Mouse (Mus musculus): ENCODE measurements at regions not wholly inside any gene's neighbourhood (a gene's known extent, or its start where the extent isn't known, plus 50 kb on each side); places are given as distances from the start of the nearest gene placed in this dataset.

DNA sequence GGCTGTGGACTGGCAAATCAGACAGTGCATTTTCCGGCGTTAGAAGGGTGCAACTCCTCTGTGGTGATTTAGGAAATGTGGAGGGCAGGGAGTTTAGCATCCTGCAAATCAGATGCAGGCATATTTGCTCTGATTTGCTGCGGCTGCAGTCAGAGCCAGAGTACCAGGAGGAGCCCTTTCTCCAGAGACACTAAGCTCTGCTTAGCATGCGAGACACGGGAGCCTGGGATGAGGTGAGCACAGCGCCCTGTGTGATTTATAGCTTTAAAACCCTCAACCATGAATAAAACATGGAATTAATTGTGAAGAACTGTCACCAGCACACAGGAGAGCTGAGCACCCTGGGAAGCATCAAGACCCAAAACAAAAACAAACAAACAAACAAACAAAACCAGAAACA is 229.1 kb upstream of the Sulf2 start:
- DNase-seq (ENCODE audit: low read depth, low spot score) (no peak), ATAC-seq (no peak)
- POLR2A ChIA-PET, result interaction anchor here (0.6 kb wide), 1 partner anchor 36 kb away, joined by 3 read pairs; no protein-coding TSS in a partner anchor
- CTCF ChIA-PET, result no interaction called here
- TF ChIP-seq CTCF (IDR thresholded peaks at IDR 0.05), result no peak
- H3K27me3 ChIP-seq, result no peaks in the 10 kb centered on the region
- in situ Hi-C loops (cut with MboI; ENCODE audit: low pct_unique_long_range_greater_than_20kb), result no loop called here

- H3K27me3 ChIP-seq, result no peaks in the 10 kb centered on the region
- TF ChIP-seq CTCF (IDR thresholded peaks at IDR 0.05), result no peak
- ATAC-seq (no peak), DNase-seq (ENCODE audit: low read depth, low spot score) (no peak)
- ChIA-PET CTCF (no interaction called here), POLR2A (no interaction called here)
- in situ Hi-C loops (cut with MboI; ENCODE audit: low pct_unique_long_range_greater_than_20kb), result no loop called here
These were observed 227.9 kb upstream of the Sulf2 start for GRCm38 (mm10) chr2:166383356-166383755.

DNA sequence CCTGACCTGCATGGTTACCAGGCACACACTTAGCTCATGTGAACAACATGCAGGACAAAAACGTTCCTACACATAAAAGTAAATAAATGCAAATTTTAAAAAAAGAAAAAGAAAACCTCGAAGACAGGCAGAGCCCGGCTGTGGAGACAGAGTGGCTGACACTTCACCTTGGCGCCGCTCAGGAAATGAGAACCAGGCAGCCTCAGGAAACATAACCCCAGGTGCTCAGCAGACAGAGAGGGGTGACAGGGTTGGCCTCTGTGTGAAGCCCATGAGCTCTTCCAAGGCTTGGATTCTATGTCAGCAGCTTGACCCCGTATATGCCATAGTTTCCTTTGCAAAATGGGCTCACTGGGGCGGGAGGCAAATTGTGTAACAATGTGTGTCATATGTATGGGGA is 226.7 kb upstream of the Sulf2 start:
- peaks cover 4% of the 10 kb centered on the region for H3K27me3 ChIP-seq
- CTCF ChIA-PET, result no interaction called here
- ATAC-seq (no peak), DNase-seq (ENCODE audit: low read depth, low spot score) (no peak)
- POLR2A ChIA-PET, result no interaction called here
- in situ Hi-C loops (cut with MboI; ENCODE audit: low pct_unique_long_range_greater_than_20kb), result no loop called here
- no peak for TF ChIP-seq CTCF (IDR thresholded peaks at IDR 0.05)

- H3K27me3 ChIP-seq, result peaks cover 4% of the 10 kb centered on the region
- TF ChIP-seq CTCF (IDR thresholded peaks at IDR 0.05), result no peak
- ChIA-PET CTCF (no interaction called here), POLR2A (no interaction called here)
- in situ Hi-C loops (cut with MboI; ENCODE audit: low pct_unique_long_range_greater_than_20kb), result no loop called here
- DNase-seq (ENCODE audit: low read depth, low spot score) (no peak), ATAC-seq (no peak)
These were observed 225.4 kb upstream of the Sulf2 start for GRCm38 (mm10) chr2:166380854-166381253.

DNA sequence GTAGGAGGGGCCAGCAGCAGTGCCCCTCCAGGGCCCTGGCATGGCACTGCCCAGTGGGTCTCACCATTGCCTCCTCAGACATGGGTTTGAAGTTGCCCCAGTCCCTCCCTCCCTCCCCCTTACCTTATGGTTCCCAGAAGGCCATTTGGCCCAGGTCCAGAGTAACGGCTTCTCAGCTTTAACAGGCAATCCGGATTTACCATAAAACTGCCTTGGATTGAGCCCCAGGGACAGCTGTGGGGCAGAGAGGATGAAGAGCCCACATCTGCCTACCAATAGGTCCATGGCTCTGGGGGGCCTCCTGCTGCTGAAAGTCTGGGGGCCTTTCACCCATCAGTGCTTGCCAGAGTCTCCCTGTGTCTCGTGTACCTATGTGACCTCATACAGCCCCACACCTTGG is 222.9 kb upstream of the Sulf2 start:
- peaks cover 4% of the 10 kb centered on the region for H3K27me3 ChIP-seq
- in situ Hi-C loops (cut with MboI; ENCODE audit: low pct_unique_long_range_greater_than_20kb), result no loop called here
- ChIA-PET POLR2A (no interaction called here), CTCF (no interaction called here)
- no peak for DNase-seq (ENCODE audit: low read depth, low spot score)
- no peak for ATAC-seq
- TF ChIP-seq CTCF (IDR thresholded peaks at IDR 0.05), result no peak

GRCm38 (mm10) chr2:166377329-166377728 is 221.9 kb upstream of the Sulf2 start:
- ATAC-seq (no peak), DNase-seq (ENCODE audit: low read depth, low spot score) (no peak)
- CTCF ChIA-PET, result no interaction called here
- POLR2A ChIA-PET, result no interaction called here
- in situ Hi-C loops (cut with MboI; ENCODE audit: low pct_unique_long_range_greater_than_20kb), result no loop called here
- peaks cover 4% of the 10 kb centered on the region for H3K27me3 ChIP-seq
- no peak for TF ChIP-seq CTCF (IDR thresholded peaks at IDR 0.05)

DNA sequence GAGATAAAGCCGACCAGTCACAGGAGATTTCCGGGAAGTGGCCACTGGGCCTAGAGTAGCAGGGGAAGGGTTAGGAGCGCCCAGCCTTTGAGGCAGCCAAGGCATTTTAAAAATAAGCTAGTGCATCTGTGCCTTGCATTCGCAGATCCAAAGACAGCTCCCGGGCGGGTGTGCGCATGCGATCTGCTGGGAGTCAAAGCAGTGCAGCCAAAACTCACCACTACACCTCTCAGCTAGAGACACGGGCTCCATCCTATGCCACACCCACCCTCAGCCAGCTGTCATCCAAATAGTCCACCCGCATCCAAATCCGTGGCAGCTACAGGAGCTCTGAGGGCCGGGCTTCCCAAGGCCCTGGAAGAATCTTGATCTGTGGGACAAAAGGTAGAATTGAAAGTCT is 220.2 kb upstream of the Sulf2 start:
- in situ Hi-C loops (cut with MboI; ENCODE audit: low pct_unique_long_range_greater_than_20kb), result no loop called here
- TF ChIP-seq CTCF (IDR thresholded peaks at IDR 0.05), result no peak
- ChIA-PET POLR2A (no interaction called here), CTCF (interaction anchor here (1.2 kb wide), 1 partner anchor 11 kb away, joined by 3 read pairs; no protein-coding TSS in a partner anchor)
- no peak for DNase-seq (ENCODE audit: low read depth, low spot score)
- no peak for ATAC-seq
- H3K27me3 ChIP-seq, result peaks cover 4% of the 10 kb centered on the region

DNA sequence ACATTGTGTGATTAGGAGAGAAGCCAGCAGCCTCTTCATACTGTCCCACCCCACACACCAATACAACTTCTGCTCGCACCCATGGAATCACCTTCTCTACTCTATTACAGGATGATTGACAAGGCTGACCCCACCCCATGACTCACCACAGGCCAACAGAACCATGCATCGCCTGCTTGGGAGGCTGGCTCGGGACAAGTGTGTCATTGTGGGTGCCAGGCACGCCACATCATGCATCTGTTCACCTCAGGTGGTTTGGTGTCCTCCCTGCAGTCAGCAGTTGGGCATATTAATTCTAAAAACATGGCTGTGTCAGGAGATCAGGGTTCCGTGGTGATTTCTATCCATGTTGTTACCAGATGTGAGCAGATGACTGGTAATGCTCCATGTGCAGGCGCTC is 215.3 kb upstream of the Sulf2 start:
- DNase-seq (ENCODE audit: low read depth, low spot score) (no peak), ATAC-seq (no peak)
- no peaks in the 10 kb centered on the region for H3K27me3 ChIP-seq
- in situ Hi-C loops (cut with MboI; ENCODE audit: low pct_unique_long_range_greater_than_20kb), result loop anchor here (25.0 kb wide), 1 partner anchor 192 kb away; no protein-coding TSS in a partner anchor
- ChIA-PET POLR2A (no interaction called here), CTCF (no interaction called here)
- no peak for TF ChIP-seq CTCF (IDR thresholded peaks at IDR 0.05)

GRCm38 (mm10) chr2:166361645-166362044 is 206.2 kb upstream of the Sulf2 start:
- H3K27me3 ChIP-seq, result no peaks in the 10 kb centered on the region
- no peak for ATAC-seq
- DNase-seq (ENCODE audit: low read depth, low spot score), result no peak
- in situ Hi-C loops (cut with MboI; ENCODE audit: low pct_unique_long_range_greater_than_20kb), result loop anchor here (25.0 kb wide), 1 partner anchor 201 kb away; no protein-coding TSS in a partner anchor
- POLR2A ChIA-PET, result no interaction called here
- no peak for TF ChIP-seq CTCF (IDR thresholded peaks at IDR 0.05)
- CTCF ChIA-PET, result no interaction called here

DNA sequence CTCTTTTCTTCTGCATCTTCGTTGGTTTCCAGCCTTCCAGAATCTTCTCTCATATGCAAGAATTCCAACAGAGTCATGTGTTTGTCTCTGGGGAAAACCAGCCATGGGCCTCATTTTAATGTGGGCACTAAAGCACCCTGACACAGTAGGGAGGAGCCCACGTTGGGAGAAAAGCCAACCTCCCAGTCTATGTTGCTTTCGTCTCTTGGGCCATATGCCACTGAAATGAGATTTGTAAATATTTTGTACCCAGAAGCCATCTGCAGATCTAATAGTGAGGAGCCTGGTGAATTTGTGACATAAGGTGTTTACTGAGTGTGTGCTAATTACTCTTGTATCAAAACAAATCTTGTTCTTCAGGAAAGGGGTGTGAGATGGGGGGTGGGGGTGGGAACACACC is 205.3 kb upstream of the Sulf2 start:
- POLR2A ChIA-PET, result no interaction called here
- in situ Hi-C loops (cut with MboI; ENCODE audit: low pct_unique_long_range_greater_than_20kb), result loop anchor here (25.0 kb wide), 1 partner anchor 202 kb away; no protein-coding TSS in a partner anchor
- no peaks in the 10 kb centered on the region for H3K27me3 ChIP-seq
- ATAC-seq, result no peak
- no peak for TF ChIP-seq CTCF (IDR thresholded peaks at IDR 0.05)
- CTCF ChIA-PET, result no interaction called here
- DNase-seq (ENCODE audit: low read depth, low spot score), result no peak

- ChIA-PET CTCF (no interaction called here), POLR2A (no interaction called here)
- in situ Hi-C loops (cut with MboI; ENCODE audit: low pct_unique_long_range_greater_than_20kb), result loop anchor here (5.0 to 25.0 kb wide), 3 partner anchors 67 to 208 kb away; no protein-coding TSS in a partner anchor
- DNase-seq (ENCODE audit: low read depth, low spot score), result peak; percentile 43
- no peaks in the 10 kb centered on the region for H3K27me3 ChIP-seq
- no peak for ATAC-seq
- TF ChIP-seq CTCF (IDR thresholded peaks at IDR 0.05), result no peak
These were observed 204.5 kb upstream of the Sulf2 start for GRCm38 (mm10) chr2:166359995-166360394.

- in situ Hi-C loops (cut with MboI; ENCODE audit: low pct_unique_long_range_greater_than_20kb), result loop anchor here (5.0 to 25.0 kb wide), 3 partner anchors 69 to 206 kb away; no protein-coding TSS in a partner anchor
- no peak for TF ChIP-seq CTCF (IDR thresholded peaks at IDR 0.05)
- peak; percentile 67 for ATAC-seq
- ChIA-PET POLR2A (no interaction called here), CTCF (no interaction called here)
- H3K27me3 ChIP-seq, result no peaks in the 10 kb centered on the region
- DNase-seq (ENCODE audit: low read depth, low spot score), result peak; percentile 73
These were observed 202.4 kb upstream of the Sulf2 start for GRCm38 (mm10) chr2:166357824-166358223.
